Mouse (Mus musculus) thymus, postnatal 25 days (tissue): Measurements from ENCODE around the gene Scn5a.

ENCODE experiments used
- DNase-seq: peaks from one replicate; pipeline ENCODE4 v3.0.0; 2022

The Scn5a gene

GRCm38 (mm10) chr9:119578636-119579438 is at the start of gene Scn5a:
Gene Scn5a, minus strand, starts transcription at chr9:119579016.
- peak; percentile 46 for DNase-seq

- DNase-seq = no peak
These were observed 48.4 kb upstream of the Scn5a start for GRCm38 (mm10) chr9:119627227-119627626.

- no peak for DNase-seq
These were observed 45.3 kb upstream of the Scn5a start for GRCm38 (mm10) chr9:119624151-119624550.

GRCm38 (mm10) chr9:119614798-119615197 is 36.0 kb upstream of the Scn5a start:
- DNase-seq = no peak

- DNase-seq = no peak
These were observed 31.8 kb upstream of the Scn5a start for GRCm38 (mm10) chr9:119610563-119611166.

GRCm38 (mm10) chr9:119606906-119607305 is 28.1 kb upstream of the Scn5a start:
- DNase-seq = no peak

- no peak for DNase-seq
These were observed 25.8 kb upstream of the Scn5a start for GRCm38 (mm10) chr9:119604607-119605006.

- DNase-seq = no peak
These were observed 19.7 kb upstream of the Scn5a start for GRCm38 (mm10) chr9:119598501-119598900.

- no peak for DNase-seq
These were observed 18.5 kb upstream of the Scn5a start for GRCm38 (mm10) chr9:119597332-119597731.

GRCm38 (mm10) chr9:119589592-119589991 is 10.8 kb upstream of the Scn5a start:
- DNase-seq = no peak

- DNase-seq = no peak
These were observed 10.1 kb upstream of the Scn5a start for GRCm38 (mm10) chr9:119588763-119589449.

GRCm38 (mm10) chr9:119580668-119581067 is 1.9 kb upstream of the Scn5a start:
- peak; percentile 82 for DNase-seq

GRCm38 (mm10) chr9:119580187-119580586 is 1.4 kb upstream of the Scn5a start:
- DNase-seq = no peak

- no peak for DNase-seq
These were observed 543 bp downstream of the Scn5a start for GRCm38 (mm10) chr9:119578311-119578635.

GRCm38 (mm10) chr9:119576977-119577376 is 1.8 kb downstream of the Scn5a start:
- DNase-seq = no peak

- no peak for DNase-seq
These were observed 3.1 kb downstream of the Scn5a start for GRCm38 (mm10) chr9:119575732-119576131.

GRCm38 (mm10) chr9:119574366-119574765 is 4.5 kb downstream of the Scn5a start:
- no peak for DNase-seq

GRCm38 (mm10) chr9:119573009-119573408 is 5.8 kb downstream of the Scn5a start:
- no peak for DNase-seq

GRCm38 (mm10) chr9:119571411-119571888 is 7.4 kb downstream of the Scn5a start:
- no peak for DNase-seq

- no peak for DNase-seq
These were observed 8.2 kb downstream of the Scn5a start for GRCm38 (mm10) chr9:119570652-119571051.

GRCm38 (mm10) chr9:119568732-119569131 is 10.1 kb downstream of the Scn5a start:
- no peak for DNase-seq

GRCm38 (mm10) chr9:119567800-119568199 is 11.0 kb downstream of the Scn5a start:
- no peak for DNase-seq

GRCm38 (mm10) chr9:119566214-119566613 is 12.6 kb downstream of the Scn5a start:
- no peak for DNase-seq

GRCm38 (mm10) chr9:119564803-119565202 is 14.0 kb downstream of the Scn5a start:
- no peak for DNase-seq
